8 mouse cellular contexts compared by ENCODE assay signal in the genomic region with DNA sequence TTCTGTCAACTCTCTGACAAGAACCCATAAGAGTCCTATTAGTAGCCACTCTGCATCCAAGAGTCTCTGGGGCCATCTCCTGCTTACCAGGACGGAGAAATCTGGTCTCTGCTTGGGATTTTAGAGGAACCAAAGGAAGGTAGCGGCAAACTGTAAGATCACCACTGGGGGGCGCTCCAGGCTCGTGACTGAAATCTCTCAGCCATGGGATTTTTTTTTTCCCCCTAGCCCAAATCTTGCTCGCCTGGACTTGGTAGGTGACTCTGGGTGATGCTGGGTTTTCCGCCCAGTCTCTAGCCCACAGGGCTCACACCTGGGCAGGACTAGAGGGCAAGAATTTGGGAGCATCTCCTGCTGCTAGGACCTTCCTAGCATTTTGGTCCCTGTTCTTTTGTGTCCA. TPM values are rescaled to one million over a fixed set of nuclear protein-coding genes. Genes with fewer than 3 reads are reported as not detected.
A peak's percentile ranks its signal among the peaks of the same experiment; 100 is the strongest.
DNase-seq lines count a peak whose midpoint lies in the region; ATAC-seq and TF ChIP-seq lines count a peak whose summit lies in the region.

No protein-coding gene starts in this region.

- TF ChIP-seq CTCF in liver, adult 2 months (IDR thresholded peaks at IDR 0.05; ENCODE audit: low read depth, low read length) = peak; percentile 66

- no peaks in the 10 kb centered on the region for H3K27me3 ChIP-seq in midbrain, embryonic 10.5 days (ENCODE audit: low read depth, poor library complexity, severe bottlenecking)
- H3K27me3 ChIP-seq in midbrain, embryonic 13.5 days = no peaks in the 10 kb centered on the region
- H3K27me3 ChIP-seq in liver, adult 2 months (ENCODE audit: control insufficient read depth, insufficient read depth, low read length) = no peaks in the 10 kb centered on the region

- no peak for ATAC-seq in midbrain, embryonic 13.5 days
- ATAC-seq in common myeloid progenitor, adult 5-6 weeks (replicated peaks; ENCODE audit: low read depth, poor library complexity, severe bottlenecking) = 0 out of 2 replicates have a peak, but pooled peaks have one; percentile 73
- peak; percentile 54 to 59; a peak in 2 of 4 replicates for ATAC-seq in hematopoietic stem cell, adult 5-6 weeks (replicated peaks in 1 of 2; ENCODE audit: insufficient read depth in 1 of 2, low FRiP score in 2 of 2, low TSS enrichment in 1 of 2, low read depth in 1 of 2, poor library complexity in 2 of 2, severe bottlenecking in 2 of 2)
- no peak for ATAC-seq in activated CD4-positive, CD25-positive, alpha-beta regulatory T cell, adult 4 months

- WGBS in midbrain, embryonic 10.5 days = 9% methylated on average over 6 of the region's 6 CpGs
- 9% methylated on average over 6 of the region's 6 CpGs for WGBS in midbrain, embryonic 13.5 days
- 16% methylated on average over 6 of the region's 6 CpGs for WGBS in liver, adult 2 months

- H3K4me1 ChIP-seq in midbrain, embryonic 10.5 days = peaks cover 20% of the 10 kb centered on the region
- H3K4me1 ChIP-seq in midbrain, embryonic 13.5 days (replicated peaks) = no peaks in the 10 kb centered on the region
- no peaks in the 10 kb centered on the region for H3K4me1 ChIP-seq in liver, adult 2 months (ENCODE audit: control insufficient read depth, insufficient read depth, low read length)

- H3K9me3 ChIP-seq in midbrain, embryonic 10.5 days (replicated peaks) = no peaks in the 10 kb centered on the region
- H3K9me3 ChIP-seq in midbrain, embryonic 13.5 days = no peaks in the 10 kb centered on the region

- H3K9ac ChIP-seq in midbrain, embryonic 13.5 days (replicated peaks) = no peak overlapping the region
- H3K9ac ChIP-seq in liver, adult 2 months (ENCODE audit: low read depth, low read length) = no peak overlapping the region

- H3K36me3 ChIP-seq in midbrain, embryonic 10.5 days = no peaks in the 10 kb centered on the region
- H3K36me3 ChIP-seq in midbrain, embryonic 13.5 days = no peaks in the 10 kb centered on the region
- no peaks in the 10 kb centered on the region for H3K36me3 ChIP-seq in liver, adult 2 months (ENCODE audit: control insufficient read depth, insufficient read depth, low read length)

- H3K27ac ChIP-seq in midbrain, embryonic 10.5 days (replicated peaks) = no peak overlapping the region
- no peak overlapping the region for H3K27ac ChIP-seq in midbrain, embryonic 13.5 days
- no peak overlapping the region for H3K27ac ChIP-seq in liver, adult 2 months (replicated peaks; ENCODE audit: insufficient read depth, low read depth, low read length)

- no peaks in the 10 kb centered on the region for H3K79me2 ChIP-seq in liver, adult 2 months (ENCODE audit: control insufficient read depth, insufficient read depth, low read length)

- H3K4me3 ChIP-seq in midbrain, embryonic 10.5 days = no peak overlapping the region
- no peak overlapping the region for H3K4me3 ChIP-seq in midbrain, embryonic 13.5 days (replicated peaks)
- H3K4me3 ChIP-seq in liver, adult 2 months (ENCODE audit: insufficient read depth, low read depth, low read length) = no peak overlapping the region

- DNase-seq in midbrain, embryonic 10.5 days (ENCODE audit: low spot score) = peak; percentile 73
- DNase-seq in ZHBTc4 (ENCODE audit: low read depth, low spot score) = peak; percentile 85
- DNase-seq in liver, adult 2 months (ENCODE audit: extremely low read depth, low read depth, low spot score) = peak; percentile 5
- peak; percentile 52 for DNase-seq in retina, postnatal 7 days (ENCODE audit: low read depth, low spot score)

- no peak for TF ChIP-seq POLR2A in liver, adult 2 months (IDR thresholded peaks at IDR 0.05; ENCODE audit: extremely low read depth, insufficient read depth, low read length)

- no peak overlapping the region for H3K4me2 ChIP-seq in midbrain, embryonic 13.5 days (replicated peaks)

RNA-seq across cellular contexts. Expression of a gene that starts 46.6 kb away (rescaled TPM):
- 0.14 and 0.17 TPM in 2 replicates for polyA plus RNA-seq in midbrain, embryonic 10.5 days (2016; fragmentation: Nextera tagmentation; extraction: Ambion mirVana)
- 0.19 and 0.34 TPM in 2 replicates for polyA plus RNA-seq in midbrain, embryonic 13.5 days (2015; fragmentation: Nextera tagmentation; extraction: Ambion mirVana)
- total RNA-seq in common myeloid progenitor, adult 5-6 weeks (2017) = not detected in 2 replicates
- 0.10 and 1.1 TPM in 2 replicates for total RNA-seq in hematopoietic stem cell, adult 5-6 weeks (2017)
- under 0.01 TPM in 2 replicates for total RNA-seq in liver, adult 2 months (2014; rRNA removed)
- polyA plus RNA-seq in liver, adult 2 months (2012; rRNA removed) = under 0.01 TPM in 2 replicates
- under 1 TPM; 0.28 to 0.46 TPM for polyA plus RNA-seq in activated CD4-positive, CD25-positive, alpha-beta regulatory T cell, adult 4 months (2017; shearing (Covaris generic))

Comparison
In these comparisons a context has a peak if more than half of its experiments do, and no peak if none do; other contexts are left out.
1. DNase-seq: peak in every context shown above with its lines; median percentile 85 in ZHBTc4; 73 in midbrain, embryonic 10.5 days; 52 in retina, postnatal 7 days; 5 in liver, adult 2 months.
2. ATAC-seq: peak in common myeloid progenitor, adult 5-6 weeks (single experiment) and hematopoietic stem cell, adult 5-6 weeks (2 of 2); none in midbrain, embryonic 13.5 days (single experiment) and activated CD4-positive, CD25-positive, alpha-beta regulatory T cell, adult 4 months (single experiment).